ENCODE assay signal across 8 mouse cellular contexts in the genomic region with DNA sequence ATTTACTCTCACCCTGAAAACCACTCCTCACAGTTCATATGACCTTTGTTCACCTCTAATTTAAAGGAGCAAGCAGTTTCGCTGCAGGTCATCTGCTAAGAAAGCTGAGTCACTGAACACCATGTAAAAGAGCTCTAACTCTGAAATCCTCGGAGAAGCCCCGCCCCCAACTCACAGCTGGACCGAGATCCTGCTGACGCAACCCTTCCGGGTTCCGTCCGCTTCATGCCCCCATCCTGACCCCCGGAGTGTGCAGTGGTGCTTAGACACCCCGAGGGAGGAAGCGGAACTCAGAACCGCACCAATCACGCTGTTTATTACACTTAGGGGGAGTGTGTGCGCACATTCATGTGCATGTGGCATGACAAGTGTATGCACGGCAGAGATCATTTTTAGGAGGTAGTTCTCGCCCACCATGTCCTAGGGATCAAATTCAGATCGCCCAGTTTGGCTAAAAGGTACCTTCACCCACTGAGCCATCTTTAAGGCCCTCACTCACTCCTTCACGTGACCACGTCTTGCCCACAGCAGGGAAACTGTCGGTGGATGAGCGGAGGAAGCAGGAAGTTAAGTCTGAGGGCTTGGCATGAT. TPM values are rescaled to one million over a fixed set of nuclear protein-coding genes. Genes with fewer than 3 reads are reported as not detected.
DNase-seq lines count a peak whose midpoint lies in the region; ATAC-seq and TF ChIP-seq lines count a peak whose summit lies in the region.

No protein-coding gene starts in this region.

- H3K27me3 ChIP-seq in G1E (ENCODE audit: insufficient read depth, low read length): peaks cover 7% of the 10 kb centered on the region; the same call in 1 of the 2 replicates
- H3K27me3 ChIP-seq in intestine, embryonic 16.5 days (replicated peaks; ENCODE audit: control insufficient read depth, insufficient read depth, low read length): peaks cover 8% of the 10 kb centered on the region
- peaks cover 17% of the 10 kb centered on the region for H3K27me3 ChIP-seq in neural tube, embryonic 12.5 days (replicated peaks)

- H3K9me3 ChIP-seq in G1E (replicated peaks): no peaks in the 10 kb centered on the region
- no peaks in the 10 kb centered on the region for H3K9me3 ChIP-seq in intestine, embryonic 16.5 days (ENCODE audit: control insufficient read depth, low read length)
- H3K9me3 ChIP-seq in neural tube, embryonic 12.5 days: no peaks in the 10 kb centered on the region

- H3K4me2 ChIP-seq in intestine, embryonic 16.5 days (ENCODE audit: low read depth, low read length): peak overlapping the region; percentile 67
- peak overlapping the region; percentile 56 for H3K4me2 ChIP-seq in neural tube, embryonic 12.5 days (replicated peaks)

- H3K4me1 ChIP-seq in G1E (ENCODE audit: insufficient read depth, low read depth, low read length): peaks cover 45% of the 10 kb centered on the region
- H3K4me1 ChIP-seq in intestine, embryonic 16.5 days (ENCODE audit: control insufficient read depth, insufficient read depth, low read length): peaks cover 19% of the 10 kb centered on the region
- peaks cover 13% of the 10 kb centered on the region for H3K4me1 ChIP-seq in neural tube, embryonic 12.5 days

- peak overlapping the region; percentile 51; the same call in 1 of the 2 replicates for H3K27ac ChIP-seq in intestine, embryonic 16.5 days (ENCODE audit: low read length)
- no peak overlapping the region for H3K27ac ChIP-seq in neural tube, embryonic 12.5 days

- peak; percentile 83 for DNase-seq in G1E (ENCODE audit: low spot score)
- DNase-seq in heart, adult 11 months: peak; percentile 99
- peak; percentile 87 to 88 for DNase-seq in lung, adult 18-20 months
- peak; percentile 89 for DNase-seq in yolk sac, embryonic 10.5 days (ENCODE audit: low spot score)

- H3K9ac ChIP-seq in intestine, embryonic 16.5 days (ENCODE audit: low read depth, low read length): peak overlapping the region; percentile 62
- no peak overlapping the region for H3K9ac ChIP-seq in neural tube, embryonic 12.5 days

- 22% methylated on average over 21 of the region's 21 CpGs for WGBS in intestine, embryonic 16.5 days
- WGBS in neural tube, embryonic 12.5 days: 28% methylated on average over 21 of the region's 21 CpGs

- peak; percentile 83 for ATAC-seq in G1E (ENCODE audit: extremely low read depth, insufficient number of reproducible peaks, low FRiP score, poor library complexity, severe bottlenecking)
- peak; percentile 92 for ATAC-seq in common myeloid progenitor, adult 5-6 weeks (replicated peaks; ENCODE audit: low read depth, poor library complexity, severe bottlenecking)
- peak; percentile 51 for ATAC-seq in intestine, embryonic 16.5 days
- no peak for ATAC-seq in neural tube, embryonic 12.5 days (ENCODE audit: low FRiP score, low read depth)
- ATAC-seq in cerebellum, adult (ENCODE audit: insufficient number of reproducible peaks, low FRiP score, low TSS enrichment): no peak

- peak overlapping the region; percentile 65; the same call in 1 of the 2 replicates for H3K4me3 ChIP-seq in G1E (ENCODE audit: low read depth, low read length)
- H3K4me3 ChIP-seq in intestine, embryonic 16.5 days (ENCODE audit: low read length): peak overlapping the region; percentile 42
- 0 out of 2 replicates have a peak overlapping the region, but pooled peaks have one; percentile 20 for H3K4me3 ChIP-seq in neural tube, embryonic 12.5 days

- no peak for TF ChIP-seq CTCF in G1E (IDR thresholded peaks at IDR 0.05; ENCODE audit: low read depth, low read length)

- H3K36me3 ChIP-seq in G1E (replicated peaks): no peaks in the 10 kb centered on the region
- H3K36me3 ChIP-seq in intestine, embryonic 16.5 days (ENCODE audit: control insufficient read depth, insufficient read depth, low read length): no peaks in the 10 kb centered on the region
- no peaks in the 10 kb centered on the region for H3K36me3 ChIP-seq in neural tube, embryonic 12.5 days

RNA-seq across cellular contexts. Expression of a gene that starts 12.3 kb away (rescaled TPM):
- 1,659 and 2,059 TPM in 2 replicates for total RNA-seq in G1E (2014; fragmentation: Nextera tagmentation)
- total RNA-seq in G1E (2017): 5,034 and 5,354 TPM in 2 replicates
- 1,198 and 3,016 TPM in 2 replicates for polyA plus RNA-seq in G1E (2012)
- total RNA-seq in common myeloid progenitor, adult 5-6 weeks (2017): 115 and 180 TPM in 2 replicates
- polyA plus RNA-seq in intestine, embryonic 16.5 days (2015; fragmentation: Nextera tagmentation; extraction: Ambion mirVana): 3,631 and 3,684 TPM in 2 replicates
- polyA plus RNA-seq in neural tube, embryonic 12.5 days (2016; fragmentation: Nextera tagmentation; extraction: Ambion mirVana): 33.3 and 36.7 TPM in 2 replicates

RNA-seq across cellular contexts. Expression of a gene that starts 18.7 kb away (rescaled TPM):
- total RNA-seq in G1E (2014; fragmentation: Nextera tagmentation) (541 and 661 TPM in 2 replicates), G1E (2017) (2,059 and 2,753 TPM in 2 replicates)
- polyA plus RNA-seq in G1E (2012): 6,726 and 9,419 TPM in 2 replicates
- 113 and 182 TPM in 2 replicates for total RNA-seq in common myeloid progenitor, adult 5-6 weeks (2017)
- 600 and 738 TPM in 2 replicates for polyA plus RNA-seq in intestine, embryonic 16.5 days (2015; fragmentation: Nextera tagmentation; extraction: Ambion mirVana)
- 8.1 and 11.1 TPM in 2 replicates for polyA plus RNA-seq in neural tube, embryonic 12.5 days (2016; fragmentation: Nextera tagmentation; extraction: Ambion mirVana)

RNA-seq across cellular contexts. Expression of a gene that starts 23.2 kb away (rescaled TPM):
- total RNA-seq in G1E (2014; fragmentation: Nextera tagmentation) (37.7 and 39.9 TPM in 2 replicates), G1E (2017) (40.8 and 42.5 TPM in 2 replicates)
- 5.6 and 6.0 TPM in 2 replicates for polyA plus RNA-seq in G1E (2012)
- total RNA-seq in common myeloid progenitor, adult 5-6 weeks (2017): 42.3 and 46.4 TPM in 2 replicates
- polyA plus RNA-seq in intestine, embryonic 16.5 days (2015; fragmentation: Nextera tagmentation; extraction: Ambion mirVana): 56.9 and 66.4 TPM in 2 replicates
- 85.1 and 85.5 TPM in 2 replicates for polyA plus RNA-seq in neural tube, embryonic 12.5 days (2016; fragmentation: Nextera tagmentation; extraction: Ambion mirVana)

RNA-seq across cellular contexts. Expression of a gene that starts 38.8 kb away (rescaled TPM):
- total RNA-seq in G1E (2014; fragmentation: Nextera tagmentation) (not detected in 2 replicates), G1E (2017) (not detected in 2 replicates)
- polyA plus RNA-seq in G1E (2012): not detected in 2 replicates
- total RNA-seq in common myeloid progenitor, adult 5-6 weeks (2017): not detected in 2 replicates
- polyA plus RNA-seq in intestine, embryonic 16.5 days (2015; fragmentation: Nextera tagmentation; extraction: Ambion mirVana): 5.4 and 5.5 TPM in 2 replicates
- polyA plus RNA-seq in neural tube, embryonic 12.5 days (2016; fragmentation: Nextera tagmentation; extraction: Ambion mirVana): 19.0 and 24.8 TPM in 2 replicates

RNA-seq across cellular contexts. Expression of a gene that starts 54.2 kb away (rescaled TPM):
- not detected in 2 replicates for total RNA-seq in G1E (2014; fragmentation: Nextera tagmentation)
- total RNA-seq in G1E (2017): not detected in 2 replicates
- polyA plus RNA-seq in G1E (2012): not detected in 2 replicates
- total RNA-seq in common myeloid progenitor, adult 5-6 weeks (2017): not detected in 2 replicates
- 5.5 and 6.3 TPM in 2 replicates for polyA plus RNA-seq in intestine, embryonic 16.5 days (2015; fragmentation: Nextera tagmentation; extraction: Ambion mirVana)
- polyA plus RNA-seq in neural tube, embryonic 12.5 days (2016; fragmentation: Nextera tagmentation; extraction: Ambion mirVana): not detected in 2 replicates

Comparison
In these comparisons a context has a peak if more than half of its experiments do, and no peak if none do; other contexts are left out.
1. ATAC-seq: peak in G1E (single experiment), common myeloid progenitor, adult 5-6 weeks (single experiment) and intestine, embryonic 16.5 days (single experiment); none in neural tube, embryonic 12.5 days (single experiment) and cerebellum, adult (single experiment).
2. RNA of a gene that starts 12.3 kb away (polyA plus RNA-seq): 3,631 to 3,684 TPM in intestine, embryonic 16.5 days and 1,198 to 3,016 TPM in G1E; 33.3 to 36.7 TPM in neural tube, embryonic 12.5 days; every median in the first group is over 10 times any median in the second.
3. RNA of a gene that starts 18.7 kb away (polyA plus RNA-seq): 6,726 to 9,419 TPM in G1E and 600 to 738 TPM in intestine, embryonic 16.5 days; 8.1 to 11.1 TPM in neural tube, embryonic 12.5 days; every median in the first group is over 10 times any median in the second.
4. Peak in every context shown above with its lines, with median percentiles within 50 percentile points of each other: DNase-seq and H3K4me3 ChIP-seq.